Mouse (Mus musculus): Measurements from ENCODE around the gene Lgmn.

The Lgmn gene

DNA sequence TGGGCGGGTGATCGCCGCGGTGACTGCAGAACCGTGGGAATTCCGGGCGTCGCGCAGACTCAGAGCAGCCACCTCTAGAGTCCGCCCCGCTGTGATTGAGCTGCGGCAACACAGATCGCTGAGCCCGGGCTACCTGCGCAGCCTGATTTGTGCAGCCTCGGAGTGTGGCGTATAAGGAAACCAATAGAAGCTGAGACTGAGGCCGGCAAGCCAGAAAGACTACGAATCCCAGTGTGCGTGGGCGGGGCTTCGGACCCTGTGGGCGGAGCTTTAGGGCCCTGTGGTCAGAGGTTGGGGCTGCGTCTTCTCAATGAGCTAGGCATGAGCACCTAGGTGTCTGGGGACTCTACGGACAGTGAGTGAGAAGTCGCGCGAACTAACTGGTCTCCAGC is at the start of gene Lgmn:
TSS of gene Lgmn (minus strand) at position 182 of the 392 bp plus-strand sequence.
- peak; percentile 95 for DNase-seq (ENCODE audit: low read depth, low spot score)

DNA sequence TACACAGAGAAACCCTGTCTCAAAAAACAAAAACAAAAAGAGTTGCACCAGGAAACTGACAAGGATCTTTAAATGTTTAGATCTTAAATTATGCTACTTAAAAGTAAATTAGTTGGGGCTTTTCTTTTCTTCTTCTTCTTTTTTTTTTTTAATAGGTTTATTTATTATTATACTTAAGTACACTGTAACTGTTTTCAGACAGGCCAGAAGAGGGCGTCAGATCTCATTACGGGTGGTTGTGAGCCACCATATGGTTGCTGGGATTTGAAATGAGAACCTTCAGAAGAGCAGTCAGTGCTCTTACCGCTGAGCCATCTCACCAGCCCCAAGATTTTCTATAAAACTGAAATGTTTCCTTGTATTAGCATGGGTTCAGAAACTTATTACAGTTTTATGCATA is 45.3 kb upstream of the Lgmn start:
- no peak for DNase-seq (ENCODE audit: low read depth, low spot score)

DNA sequence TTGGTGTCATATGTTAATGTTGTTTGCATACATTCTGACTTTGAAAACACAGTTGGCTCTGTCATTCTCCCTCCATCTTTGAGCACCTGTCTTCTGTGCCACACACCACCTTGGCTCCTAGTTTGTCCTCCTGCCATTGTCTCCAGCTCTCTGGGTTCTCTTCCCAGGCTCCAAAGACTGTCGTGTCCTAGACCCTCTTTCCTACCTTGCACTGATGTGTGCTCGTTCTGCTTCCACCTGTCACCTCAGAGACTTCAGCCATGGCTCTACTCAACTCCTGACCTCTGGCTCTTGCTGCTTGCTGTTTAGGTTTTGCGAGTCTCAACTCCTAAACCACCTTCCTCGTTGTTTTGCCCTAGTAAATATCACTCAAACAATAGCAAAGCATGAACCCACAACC is 40.9 kb upstream of the Lgmn start:
- DNase-seq (ENCODE audit: low read depth, low spot score), result no peak

DNA sequence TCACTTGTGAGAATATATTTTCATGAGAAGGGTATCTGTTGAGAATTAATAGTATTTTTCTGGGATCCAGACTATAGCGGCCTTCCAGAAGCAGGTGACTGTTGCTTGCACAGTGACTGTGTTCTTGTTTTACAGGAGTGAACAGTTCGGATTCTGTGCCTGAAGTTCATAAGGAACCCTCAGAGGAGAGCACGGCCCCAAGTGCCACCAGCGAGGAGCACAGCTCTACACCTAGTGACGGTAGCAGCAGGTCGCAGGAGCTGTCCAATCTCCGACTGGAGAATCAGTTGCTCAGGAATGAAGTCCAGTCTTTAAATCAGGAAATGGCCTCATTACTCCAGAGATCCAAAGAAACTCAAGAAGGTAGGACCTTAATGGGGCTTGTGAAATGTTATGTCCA is 34.8 kb upstream of the Lgmn start:
- DNase-seq (ENCODE audit: low read depth, low spot score), result no peak

DNA sequence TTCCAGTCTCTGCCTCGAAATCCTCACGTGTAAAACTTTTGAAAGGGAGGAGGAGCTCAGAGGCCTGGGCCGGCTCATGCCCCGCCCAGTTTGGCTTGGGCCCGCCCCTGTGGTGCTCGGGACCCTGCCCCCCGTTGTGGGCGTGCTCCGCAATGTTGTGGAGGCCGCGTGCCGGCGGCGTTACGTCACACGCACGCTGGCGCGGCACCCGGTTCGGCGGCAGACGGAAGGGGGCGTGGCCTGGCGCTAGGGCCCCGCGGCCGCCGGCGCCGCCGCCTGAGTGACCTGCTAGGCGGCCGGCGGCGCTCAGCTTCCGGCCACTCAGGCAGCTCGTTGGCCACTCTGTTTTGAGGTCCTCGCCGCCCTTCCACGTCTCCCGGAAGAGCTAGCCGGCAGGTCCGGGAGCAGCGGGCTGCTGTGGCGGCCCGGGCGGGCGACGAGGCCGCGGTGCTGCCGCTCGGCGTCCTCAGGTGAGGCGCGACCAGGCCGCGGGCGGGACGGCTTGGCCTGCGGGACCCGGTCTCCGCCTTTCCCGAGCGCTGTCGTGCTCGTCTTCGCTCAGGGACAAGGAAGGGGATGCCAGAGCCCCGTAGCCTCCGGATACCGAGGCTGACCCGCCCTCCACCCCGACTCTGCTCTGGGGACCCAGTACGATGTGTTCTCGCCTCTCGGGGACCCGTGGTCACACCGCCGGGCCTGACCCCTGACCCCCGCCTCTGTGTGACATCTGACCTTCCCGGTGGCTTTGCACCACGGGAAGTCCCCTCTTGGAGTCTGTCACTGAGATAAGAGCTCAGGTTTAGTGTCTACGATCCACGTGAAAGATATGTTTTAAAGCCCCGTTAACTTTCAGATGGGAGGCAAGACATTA is 29.5 kb upstream of the Lgmn start, which contains the start of gene Golga5:
TSS of gene Golga5 (plus strand) at position 242 of the 871 bp plus-strand sequence.
- peak; percentile 93 for DNase-seq (ENCODE audit: low read depth, low spot score)

DNA sequence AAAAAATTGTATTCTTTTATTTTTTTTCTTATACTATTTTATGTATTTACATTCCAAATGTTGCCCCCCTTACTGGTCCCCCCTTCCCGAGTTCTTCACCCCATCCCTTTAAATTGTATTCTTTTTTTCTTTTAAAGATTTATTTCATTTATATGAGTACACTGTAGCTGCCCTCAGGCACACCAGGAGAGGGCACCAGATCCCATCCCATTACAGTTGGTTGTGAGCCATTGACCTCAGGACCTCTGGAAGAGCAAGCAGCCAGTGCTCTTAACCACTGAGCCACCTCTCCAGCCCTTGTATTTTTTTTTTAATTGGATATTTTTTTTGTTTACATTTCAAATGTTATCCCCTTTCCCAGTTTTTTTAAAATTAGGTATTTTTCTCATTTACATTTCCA is 28.5 kb upstream of the Lgmn start:
- no peak for DNase-seq (ENCODE audit: low read depth, low spot score)

DNA sequence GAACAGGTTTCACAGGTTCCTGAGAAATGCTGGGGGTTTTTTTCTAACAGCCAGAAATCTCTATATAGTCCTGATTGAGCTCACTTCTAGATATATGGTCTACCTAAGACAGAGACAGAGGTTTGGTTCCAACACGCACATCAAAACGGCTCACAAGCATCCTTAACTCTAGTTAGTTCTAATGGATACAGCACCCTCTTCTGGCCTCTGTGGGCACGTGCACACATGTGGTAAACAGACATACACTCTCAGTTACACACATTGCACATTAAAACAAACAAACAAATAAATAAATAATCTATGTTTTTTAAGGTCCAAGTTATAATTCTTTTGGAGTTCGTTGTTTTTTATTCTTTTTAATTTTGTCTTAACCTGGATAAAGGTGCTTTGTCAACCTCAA is 25.0 kb upstream of the Lgmn start:
- DNase-seq (ENCODE audit: low read depth, low spot score), result no peak

DNA sequence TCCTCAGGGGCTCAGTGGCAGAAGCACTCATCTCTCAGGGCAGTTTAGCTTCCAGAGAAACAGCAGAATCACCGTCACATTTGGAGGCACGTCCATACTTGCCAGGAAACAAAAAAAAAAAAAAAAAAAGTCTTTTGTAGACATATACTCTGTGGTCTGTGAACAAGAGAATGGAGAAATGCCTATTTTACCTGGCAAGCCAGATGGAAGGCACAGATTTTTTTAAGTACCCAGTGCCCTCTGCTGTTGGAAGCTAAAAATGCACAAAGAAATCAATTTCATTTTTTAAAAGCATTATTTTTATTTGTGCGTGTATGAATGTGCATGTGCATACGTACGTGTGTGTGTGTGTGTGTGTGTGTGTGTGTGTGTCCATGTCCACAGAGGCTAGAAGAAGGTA is 21.6 kb upstream of the Lgmn start:
- no peak for DNase-seq (ENCODE audit: low read depth, low spot score)

DNA sequence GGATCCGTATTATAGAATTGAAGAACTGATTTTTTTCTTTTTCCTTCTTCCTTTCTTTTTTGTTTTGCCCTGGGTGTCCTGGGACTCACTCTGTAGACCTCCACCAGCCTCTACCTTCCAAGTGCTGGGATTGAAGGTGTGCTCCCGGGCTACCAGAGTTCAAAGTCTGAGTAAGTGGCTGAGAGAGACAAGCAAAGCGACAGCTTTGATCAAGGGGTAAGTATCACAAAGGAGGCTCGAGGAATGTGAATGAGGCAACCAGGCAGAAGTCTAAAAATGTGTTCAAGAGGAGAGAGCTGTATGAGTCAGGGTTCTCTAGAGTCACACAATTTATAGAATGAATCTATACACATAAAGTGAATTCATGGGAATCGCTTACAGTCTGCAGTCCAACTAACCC is 20.4 kb upstream of the Lgmn start:
- no peak for DNase-seq (ENCODE audit: low read depth, low spot score)

DNA sequence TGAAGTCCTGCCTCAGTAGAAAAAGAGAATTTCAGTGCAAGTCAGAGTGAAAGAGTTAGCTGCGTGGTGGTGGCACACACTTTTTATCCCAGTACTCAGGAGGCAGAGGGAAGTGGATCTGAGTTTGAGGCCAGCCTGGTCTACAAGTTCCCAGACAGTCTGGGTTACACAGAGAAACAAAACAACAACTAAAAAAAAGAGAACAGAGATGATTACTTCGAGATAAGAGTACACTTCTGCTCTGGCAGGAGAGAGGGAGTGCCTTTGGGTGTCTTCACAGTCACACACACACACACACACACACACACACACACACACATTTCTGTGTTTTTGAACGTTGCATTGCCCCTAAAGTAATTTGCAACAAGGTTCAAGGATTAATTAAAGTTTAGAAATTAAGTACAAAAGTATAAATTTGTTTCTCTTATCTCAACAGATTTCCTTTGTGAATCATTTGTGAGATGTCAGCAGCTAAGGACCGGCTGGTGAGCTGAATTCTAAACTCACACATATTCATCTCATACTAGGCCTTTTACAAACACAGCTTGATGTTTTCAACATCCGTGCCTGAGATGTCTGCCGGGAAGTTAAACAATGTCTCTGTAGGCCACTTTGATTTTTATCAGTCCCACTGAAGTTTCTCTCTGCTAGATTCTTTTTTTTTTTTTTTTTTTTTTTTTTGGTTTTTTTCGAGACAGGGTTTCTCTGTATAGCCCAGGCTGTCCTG is 17.0 kb upstream of the Lgmn start:
- DNase-seq (ENCODE audit: low read depth, low spot score), result no peak

DNA sequence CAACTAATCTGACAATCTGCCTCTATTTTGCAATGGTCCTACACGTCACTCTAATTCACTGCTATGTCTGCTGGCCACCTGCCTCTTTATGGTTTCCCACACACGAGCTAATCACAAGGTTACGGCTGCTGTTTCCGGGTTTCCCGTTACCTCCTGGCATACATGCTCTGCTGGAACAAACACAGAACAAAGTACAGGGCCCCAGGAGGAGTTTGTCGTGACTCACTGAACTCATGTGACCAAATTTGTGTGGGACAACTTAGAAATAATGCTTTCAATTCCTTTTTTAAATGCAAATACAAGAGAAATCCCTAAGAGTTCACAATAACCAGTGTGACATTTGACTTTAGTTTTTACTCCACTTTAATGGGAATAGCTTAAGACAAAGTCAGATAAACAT is 14.0 kb upstream of the Lgmn start:
- no peak for DNase-seq (ENCODE audit: low read depth, low spot score)

DNA sequence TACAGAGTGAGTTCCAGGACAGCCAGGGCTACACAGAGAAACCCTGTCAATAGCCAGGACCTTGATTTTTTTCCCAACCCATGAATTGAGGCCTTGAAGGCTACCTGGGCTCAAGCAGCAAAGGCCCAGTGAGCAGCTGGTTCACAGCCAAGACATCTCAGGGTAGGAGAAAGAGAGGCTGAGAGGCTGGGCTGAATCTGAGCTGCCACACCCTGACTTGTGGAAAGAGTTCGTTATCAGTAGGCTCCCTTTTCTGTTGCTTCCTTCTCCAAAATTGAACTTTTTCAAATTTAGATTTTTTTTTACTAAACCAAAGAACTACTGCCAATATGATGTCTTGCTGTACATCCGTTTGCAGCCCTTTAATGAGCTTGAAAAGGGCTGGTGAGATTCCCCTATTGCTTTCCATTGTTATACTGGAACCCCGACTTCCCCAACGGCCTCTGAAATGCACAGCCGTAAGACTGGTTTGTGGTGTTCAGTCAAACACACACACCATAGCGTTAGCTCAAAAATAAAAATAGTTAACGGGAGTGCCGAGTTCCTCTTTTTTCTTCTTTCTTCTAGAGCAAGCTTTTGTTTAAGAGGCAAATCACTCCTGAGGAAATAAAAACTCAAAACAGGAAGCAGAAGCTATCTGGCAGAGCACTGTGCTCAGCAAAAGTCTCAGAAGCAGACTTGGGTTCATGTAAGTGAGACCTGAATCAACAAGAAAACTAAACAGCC is 11.7 kb upstream of the Lgmn start:
- DNase-seq (ENCODE audit: low read depth, low spot score), result no peak

DNA sequence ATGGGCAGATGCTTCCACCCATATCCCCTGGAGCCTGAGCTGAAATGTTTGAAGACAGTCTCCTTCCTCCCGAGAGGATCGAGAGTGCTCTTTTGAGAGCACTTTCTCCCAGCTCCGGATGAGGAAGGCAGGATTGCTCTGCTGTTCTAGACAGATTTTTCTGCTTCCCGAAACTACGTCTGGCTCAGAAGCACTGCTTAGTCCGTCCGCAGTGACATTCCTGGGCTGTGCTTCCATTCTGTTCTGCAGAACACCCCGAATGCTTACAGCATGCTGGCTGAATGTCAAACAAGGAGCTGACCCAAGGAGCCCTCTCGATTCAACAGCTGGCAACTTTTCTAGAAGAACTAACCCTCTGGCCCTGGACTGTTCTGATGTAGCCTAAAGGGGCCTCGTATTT is 10.8 kb upstream of the Lgmn start:
- DNase-seq (ENCODE audit: low read depth, low spot score), result no peak

DNA sequence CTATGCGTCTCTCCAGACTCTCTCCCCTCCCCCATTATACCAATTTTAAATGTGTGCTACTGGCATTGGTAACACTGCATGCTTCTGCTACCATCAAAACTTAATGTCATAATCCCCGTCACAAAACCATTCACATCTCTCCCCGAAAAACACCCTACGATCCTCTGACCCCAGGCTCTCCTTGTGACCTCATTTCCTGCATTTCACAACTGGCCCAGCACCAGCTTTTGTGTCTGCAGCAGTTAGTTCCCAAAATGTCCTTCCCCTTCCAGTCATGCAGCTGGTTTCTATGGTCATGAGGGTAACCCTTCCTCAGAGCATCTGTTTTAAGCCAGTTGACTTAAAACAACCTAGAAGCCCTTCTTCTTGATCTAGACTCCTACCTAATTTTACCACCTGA is 5.8 kb upstream of the Lgmn start:
- DNase-seq (ENCODE audit: low read depth, low spot score), result no peak

DNA sequence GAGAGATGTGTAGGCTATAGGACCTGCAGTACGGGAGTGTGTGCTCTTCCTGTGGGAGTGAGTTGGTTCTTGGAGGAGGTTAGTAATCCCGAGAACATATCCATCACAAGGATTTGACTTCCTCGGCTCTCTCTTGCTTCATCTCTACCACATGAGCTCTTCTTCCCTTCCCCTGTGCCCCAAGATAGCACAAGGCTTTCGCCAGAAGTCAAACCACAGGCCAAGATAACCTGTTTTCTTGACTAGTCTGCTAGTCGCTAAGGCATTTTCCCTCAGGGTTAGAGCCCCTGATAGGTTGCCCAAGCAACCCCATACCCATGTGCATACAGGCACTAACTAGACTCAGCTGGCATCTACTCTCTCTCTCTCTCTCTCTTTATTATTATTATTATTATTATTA is 4.1 kb upstream of the Lgmn start:
- DNase-seq (ENCODE audit: low read depth, low spot score), result no peak

DNA sequence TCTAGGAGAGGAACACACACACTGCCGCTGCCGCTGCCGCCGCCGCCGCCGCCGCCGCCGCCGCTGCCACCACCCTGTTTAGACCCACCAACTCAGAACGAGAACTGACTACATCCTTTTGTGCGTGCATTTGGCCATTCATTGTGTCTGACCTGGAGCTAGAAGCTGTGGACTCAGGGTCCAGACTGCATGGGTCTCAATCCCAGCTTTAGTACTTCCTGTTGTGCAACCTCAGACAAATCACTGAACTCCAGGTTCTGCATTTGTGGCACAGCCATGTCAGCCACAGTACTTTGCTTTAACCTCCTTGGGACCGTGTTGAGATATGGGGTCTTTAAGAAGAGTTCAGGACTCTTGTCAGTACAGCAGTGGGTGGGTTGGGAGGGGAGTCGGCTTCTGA is 3.0 kb upstream of the Lgmn start:
- DNase-seq (ENCODE audit: low read depth, low spot score), result no peak

DNA sequence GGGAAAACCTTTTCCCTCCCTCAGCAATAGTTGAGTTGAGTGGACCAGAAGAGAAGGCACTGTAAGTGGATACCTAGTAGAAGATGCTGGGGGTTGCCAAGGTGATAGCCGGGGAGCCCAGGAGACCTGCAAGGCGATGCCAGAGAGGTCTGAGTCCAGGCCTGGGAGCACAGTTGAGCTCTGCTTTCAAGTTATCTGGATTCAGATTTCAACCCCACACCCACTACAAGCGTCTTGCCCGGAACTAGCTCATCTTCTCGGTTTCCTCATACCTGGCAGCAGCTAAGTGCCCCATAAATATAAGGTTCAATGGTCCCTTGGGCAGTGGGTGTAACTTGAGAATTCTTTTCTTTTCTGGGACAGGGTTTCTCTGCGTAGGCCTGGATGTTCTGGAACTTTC is 1.5 kb upstream of the Lgmn start:
- DNase-seq (ENCODE audit: low read depth, low spot score), result no peak

DNA sequence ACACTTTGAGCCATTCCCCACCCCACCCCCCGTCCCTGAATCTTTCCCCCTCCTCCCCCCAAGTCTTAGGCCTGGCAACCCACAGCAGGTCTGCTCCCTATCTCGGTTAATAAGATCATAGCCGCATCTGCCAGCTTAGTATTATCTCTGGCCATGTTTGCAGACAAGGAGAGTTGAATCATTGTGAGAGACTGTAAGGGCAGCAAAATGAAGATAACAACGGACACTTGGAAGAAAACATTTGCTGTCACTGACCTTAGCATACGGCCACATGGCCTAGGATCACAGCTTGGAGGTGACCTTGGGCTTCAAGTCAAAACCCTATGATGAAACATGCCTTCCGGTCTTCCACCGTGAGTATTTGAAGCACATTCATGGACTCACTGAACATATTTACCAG is 938 bp upstream of the Lgmn start:
- DNase-seq (ENCODE audit: low read depth, low spot score), result no peak

DNA sequence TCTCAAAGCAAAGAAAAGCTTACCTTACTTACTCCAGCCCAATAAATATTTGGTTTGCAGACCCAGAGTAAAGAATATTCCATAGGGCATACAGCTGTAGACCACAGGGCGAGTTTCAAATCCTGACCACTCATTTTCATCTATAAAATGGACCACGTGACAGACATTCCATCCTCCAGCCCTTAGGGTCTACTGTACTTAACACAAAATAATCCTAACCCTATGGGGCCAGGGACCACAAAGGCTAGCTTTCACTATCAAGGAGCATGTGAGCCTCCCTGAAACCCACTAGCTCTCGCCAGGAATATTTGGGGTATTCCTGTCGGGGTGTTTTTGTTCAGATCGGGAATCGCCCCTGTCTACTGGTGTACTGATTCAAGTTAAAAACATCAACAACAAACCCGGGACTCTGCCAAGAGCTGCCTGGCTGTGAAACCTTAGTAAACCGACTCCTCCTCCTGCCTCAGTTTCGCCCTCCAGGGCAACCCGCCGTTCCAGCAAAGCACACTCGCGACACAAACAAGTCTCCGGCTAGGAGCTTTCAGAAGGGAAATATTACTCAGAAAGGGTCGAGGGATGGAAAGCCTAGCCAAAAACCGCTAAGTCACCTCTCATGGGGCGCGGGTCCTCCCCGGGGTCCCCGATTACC is 506 bp downstream of the Lgmn start:
- DNase-seq (ENCODE audit: low read depth, low spot score), result no peak

DNA sequence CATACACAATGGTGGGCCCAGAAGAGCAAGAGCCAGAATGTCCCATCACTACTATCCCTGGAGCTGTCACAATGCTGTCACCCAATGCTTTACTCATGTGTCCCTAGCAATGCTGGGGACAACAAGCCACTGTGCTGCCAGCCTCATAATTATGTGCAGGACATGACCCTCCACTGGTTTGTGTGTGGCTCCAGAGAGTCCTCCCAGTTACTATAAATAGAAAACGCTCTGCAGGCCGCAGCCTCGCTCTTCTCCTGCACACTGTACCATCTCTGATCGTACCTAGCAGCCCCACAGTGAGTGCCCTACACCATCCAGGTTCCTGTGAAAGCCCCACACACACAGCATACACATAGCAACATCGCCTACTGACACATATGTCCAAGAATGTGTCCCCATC is 1.7 kb downstream of the Lgmn start:
- DNase-seq (ENCODE audit: low read depth, low spot score), result no peak

DNA sequence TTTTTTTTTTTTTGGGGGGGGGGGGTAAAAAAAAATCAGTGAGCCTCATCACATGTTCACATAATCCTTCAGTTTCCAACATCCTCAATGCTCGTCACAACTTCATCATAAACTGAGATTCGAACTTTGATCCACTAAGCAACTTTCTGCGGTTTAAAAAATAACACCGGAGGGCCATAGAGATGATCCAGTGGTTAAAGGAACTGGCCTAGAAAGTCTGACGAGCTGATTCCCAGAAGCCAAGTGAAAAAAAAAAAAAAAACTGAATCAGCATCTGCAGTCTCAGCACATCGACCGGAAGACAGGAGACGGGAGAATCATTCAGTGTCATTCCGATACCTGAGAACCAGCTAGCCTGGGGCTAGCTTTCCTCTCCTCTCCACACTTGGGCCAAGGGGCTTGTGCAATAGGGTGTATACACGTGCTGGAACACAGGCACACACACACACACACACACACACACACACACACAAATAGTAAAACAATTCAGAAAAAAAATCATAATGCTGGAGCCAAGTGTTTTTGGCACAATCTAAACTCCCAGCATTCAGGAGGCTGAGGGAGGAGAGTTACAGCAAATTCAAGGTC is 2.6 kb downstream of the Lgmn start:
- no peak for DNase-seq (ENCODE audit: low read depth, low spot score)

DNA sequence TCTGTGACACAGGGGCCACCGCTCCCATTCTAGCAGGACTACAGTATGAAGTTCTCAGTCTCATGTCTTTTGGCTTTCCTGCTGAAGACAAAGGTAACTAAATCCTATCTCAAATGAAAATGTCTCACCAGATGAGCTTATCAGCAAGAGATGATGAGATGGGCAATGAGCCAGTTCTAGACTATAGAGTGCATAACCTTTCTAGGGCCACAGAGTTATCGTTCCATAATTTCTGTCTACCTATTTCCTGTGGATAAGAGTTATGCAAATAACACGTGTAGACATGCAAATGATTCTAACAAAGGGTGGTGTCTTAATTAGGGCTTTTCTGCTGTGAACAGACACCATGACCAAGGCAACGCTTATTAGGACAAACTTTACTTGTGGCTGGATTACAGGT is 5.5 kb downstream of the Lgmn start:
- no peak for DNase-seq (ENCODE audit: low read depth, low spot score)

Measured in retina, postnatal 7 days (tissue).